Mouse (Mus musculus): ENCODE results near the gene Arid1b. TPM values are rescaled to one million over a fixed set of nuclear protein-coding genes. Genes with fewer than 3 reads are reported as not detected.
"Not testable (repeated sequence)": the region's sequence is repeated elsewhere in the genome, so short reads cannot be mapped to it uniquely, and the experiment has no call there.

Arid1b gene
- polyA plus RNA-seq, 1 experiment from 2014 or later: 2.2 TPM

- no peaks in the 10 kb centered on the region for H3K36me3 ChIP-seq (replicated peaks; ENCODE audit: insufficient read depth, low read length)
- peak overlapping the region; percentile 19; the same call in 1 of the 2 replicates for H3K4me2 ChIP-seq (ENCODE audit: low read depth, low read length)
- TF ChIP-seq EP300 (IDR thresholded peaks at IDR 0.05; ENCODE audit: low read depth) (no peak), CTCF (IDR thresholded peaks at IDR 0.05; ENCODE audit: low read depth) (no peak)
- H3K9me3 ChIP-seq (ENCODE audit: low read length): no peaks in the 10 kb centered on the region
- no peak overlapping the region for H3K4me3 ChIP-seq (ENCODE audit: low read depth, low read length)
- H3K27ac ChIP-seq (ENCODE audit: low read depth): 0 out of 2 replicates have a peak overlapping the region, but pooled peaks have one; percentile 34
- peaks cover 50% of the 10 kb centered on the region for H3K4me1 ChIP-seq (ENCODE audit: insufficient read depth)
- no peaks in the 10 kb centered on the region for H3K27me3 ChIP-seq (ENCODE audit: insufficient read depth, low read length)
- no peak for DNase-seq
- no peak overlapping the region for H3K9ac ChIP-seq (replicated peaks)
- ATAC-seq: peak; percentile 17
- 47% methylated on average over 16 of the region's 16 CpGs for WGBS (ENCODE audit: insufficient replicate concordance)
Observed at GRCm38 (mm10) chr17:5091490-5091889, 97.4 kb downstream of the Arid1b start.

DNA sequence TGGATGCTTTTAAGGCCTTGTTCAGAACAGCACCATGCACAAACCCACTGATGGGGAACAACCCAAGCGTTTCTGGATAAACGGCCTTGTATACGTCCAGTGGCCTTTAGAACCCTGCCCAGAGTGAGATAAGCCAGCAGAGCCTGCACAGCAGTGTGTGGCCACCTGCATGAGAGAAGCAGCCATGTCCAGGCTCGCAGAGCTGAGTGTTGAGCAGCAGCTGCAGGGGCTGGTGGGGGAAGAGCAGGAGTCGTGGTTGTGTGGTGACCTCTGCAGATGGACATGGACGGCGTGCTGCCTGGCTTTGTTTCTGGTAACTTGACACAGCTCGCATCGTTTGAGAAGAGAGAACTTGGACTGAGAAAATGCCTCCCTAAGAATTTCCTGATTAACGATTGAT lies 97.8 kb downstream of the Arid1b start:
- H3K4me1 ChIP-seq (ENCODE audit: insufficient read depth): peaks cover 52% of the 10 kb centered on the region
- H3K27me3 ChIP-seq (ENCODE audit: insufficient read depth, low read length): no peaks in the 10 kb centered on the region
- H3K9me3 ChIP-seq (ENCODE audit: low read length): no peaks in the 10 kb centered on the region
- peak; percentile 7; the same call in 1 of the 2 replicates for ATAC-seq
- 0 out of 2 replicates have a peak overlapping the region, but pooled peaks have one; percentile 34 for H3K27ac ChIP-seq (ENCODE audit: low read depth)
- no peak overlapping the region for H3K9ac ChIP-seq (replicated peaks)
- WGBS (ENCODE audit: insufficient replicate concordance): 53% methylated on average over 10 of the region's 10 CpGs
- no peak overlapping the region for H3K4me2 ChIP-seq (ENCODE audit: low read depth, low read length)
- no peak overlapping the region for H3K4me3 ChIP-seq (ENCODE audit: low read depth, low read length)
- no peaks in the 10 kb centered on the region for H3K36me3 ChIP-seq (replicated peaks; ENCODE audit: insufficient read depth, low read length)
- no peak for TF ChIP-seq CTCF (IDR thresholded peaks at IDR 0.05; ENCODE audit: low read depth)
- no peak for DNase-seq

GRCm38 (mm10) chr17:5093343-5093742 lies 99.2 kb downstream of the Arid1b start:
- peaks cover 60% of the 10 kb centered on the region for H3K4me1 ChIP-seq (ENCODE audit: insufficient read depth)
- H3K36me3 ChIP-seq (replicated peaks; ENCODE audit: insufficient read depth, low read length); H3K9ac ChIP-seq (replicated peaks): not testable (repeated sequence)

GRCm38 (mm10) chr17:5094636-5095035 lies 100.5 kb downstream of the Arid1b start:
- no peak overlapping the region for H3K4me2 ChIP-seq (ENCODE audit: low read depth, low read length)
- no peak for TF ChIP-seq CTCF (IDR thresholded peaks at IDR 0.05; ENCODE audit: low read depth)
- TF ChIP-seq EP300 (IDR thresholded peaks at IDR 0.05; ENCODE audit: low read depth): no peak
- peak; percentile 47 for ATAC-seq
- H3K4me1 ChIP-seq (ENCODE audit: insufficient read depth): peaks cover 60% of the 10 kb centered on the region
- H3K27me3 ChIP-seq (ENCODE audit: insufficient read depth, low read length): no peaks in the 10 kb centered on the region
- no peak overlapping the region for H3K4me3 ChIP-seq (ENCODE audit: low read depth, low read length)
- H3K9me3 ChIP-seq (ENCODE audit: low read length): no peaks in the 10 kb centered on the region
- peak overlapping the region; percentile 61; the same call in 1 of the 2 replicates for H3K27ac ChIP-seq (ENCODE audit: low read depth)
- 0 out of 2 replicates have a peak, but pooled peaks cover 2% of the 10 kb centered on the region for H3K36me3 ChIP-seq (replicated peaks; ENCODE audit: insufficient read depth, low read length)
- H3K9ac ChIP-seq (replicated peaks): no peak overlapping the region
- DNase-seq: peak; percentile 36
- WGBS (ENCODE audit: insufficient replicate concordance): 56% methylated on average over 5 of the region's 5 CpGs

More at GRCm38 (mm10) chr17:5093343-5093742, 99.2 kb downstream of the Arid1b start:
- not testable (repeated sequence) for H3K27ac ChIP-seq (ENCODE audit: low read depth); ATAC-seq; H3K27me3 ChIP-seq (ENCODE audit: insufficient read depth, low read length); H3K4me3 ChIP-seq (ENCODE audit: low read depth, low read length); H3K4me2 ChIP-seq (ENCODE audit: low read depth, low read length); H3K9me3 ChIP-seq (ENCODE audit: low read length)
- DNase-seq: peak; percentile 26
- WGBS (ENCODE audit: insufficient replicate concordance): 40% methylated on average over 2 of the region's 2 CpGs

DNA sequence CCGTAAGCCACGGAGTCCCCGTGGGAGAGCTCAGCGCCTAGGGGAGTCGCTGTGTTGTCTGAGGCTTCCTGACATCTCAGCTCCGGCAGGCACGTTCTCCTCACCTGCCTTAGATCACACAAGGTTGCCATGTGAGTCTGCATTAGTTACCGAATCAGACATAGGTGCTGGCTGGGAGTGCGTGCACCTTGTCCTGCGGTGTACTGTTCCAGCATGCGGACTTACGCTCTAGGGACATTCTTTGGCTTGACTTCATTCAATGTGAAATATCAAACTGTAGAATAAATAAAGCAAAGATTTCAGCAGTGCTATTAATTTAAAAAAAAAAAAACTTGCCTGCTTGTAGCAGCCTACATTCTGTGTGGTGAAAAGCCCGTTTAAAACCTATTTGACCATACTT lies 101.6 kb downstream of the Arid1b start:
- ATAC-seq (no peak), DNase-seq (no peak)
- Histone ChIP-seq H3K4me1 (ENCODE audit: insufficient read depth) (peaks cover 60% of the 10 kb centered on the region), H3K27ac (ENCODE audit: low read depth) (no peak overlapping the region), H3K4me2 (ENCODE audit: low read depth, low read length) (no peak overlapping the region), H3K36me3 (replicated peaks; ENCODE audit: insufficient read depth, low read length) (0 out of 2 replicates have a peak, but pooled peaks cover 2% of the 10 kb centered on the region), H3K9me3 (ENCODE audit: low read length) (no peaks in the 10 kb centered on the region), H3K9ac (replicated peaks) (no peak overlapping the region), H3K27me3 (ENCODE audit: insufficient read depth, low read length) (no peaks in the 10 kb centered on the region), H3K4me3 (ENCODE audit: low read depth, low read length) (no peak overlapping the region)
- TF ChIP-seq EP300 (IDR thresholded peaks at IDR 0.05; ENCODE audit: low read depth): no peak
- TF ChIP-seq CTCF (IDR thresholded peaks at IDR 0.05; ENCODE audit: low read depth): no peak
- 76% methylated on average over 13 of the region's 13 CpGs for WGBS (ENCODE audit: insufficient replicate concordance)

DNA sequence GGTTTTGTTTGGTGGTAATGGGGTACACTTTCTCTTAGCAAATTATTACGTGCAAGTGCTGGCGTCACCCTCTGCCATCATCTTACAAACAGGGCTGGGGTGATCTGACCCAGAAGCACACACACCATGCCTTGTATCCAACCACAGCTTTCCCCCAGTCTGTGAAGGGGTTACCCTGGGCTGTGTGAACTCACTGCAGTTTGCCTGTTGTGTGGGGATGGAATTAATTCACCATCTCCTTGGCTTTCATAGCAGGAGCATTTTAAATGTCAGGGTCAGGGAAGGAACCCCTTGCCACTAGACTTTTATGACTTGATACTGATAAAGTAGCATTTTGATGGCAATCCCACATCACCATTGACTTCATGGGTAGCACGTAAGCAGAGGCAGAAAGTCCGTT lies 102.9 kb downstream of the Arid1b start:
- Histone ChIP-seq H3K27me3 (ENCODE audit: insufficient read depth, low read length) (no peaks in the 10 kb centered on the region), H3K9ac (replicated peaks) (no peak overlapping the region), H3K36me3 (replicated peaks; ENCODE audit: insufficient read depth, low read length) (0 out of 2 replicates have a peak, but pooled peaks cover 2% of the 10 kb centered on the region), H3K9me3 (ENCODE audit: low read length) (no peaks in the 10 kb centered on the region), H3K4me3 (ENCODE audit: low read depth, low read length) (no peak overlapping the region), H3K4me2 (ENCODE audit: low read depth, low read length) (no peak overlapping the region), H3K27ac (ENCODE audit: low read depth) (no peak overlapping the region), H3K4me1 (ENCODE audit: insufficient read depth) (peaks cover 55% of the 10 kb centered on the region)
- DNase-seq (no peak), ATAC-seq (no peak)
- 91% methylated on average over 4 of the region's 4 CpGs for WGBS (ENCODE audit: insufficient replicate concordance)
- TF ChIP-seq EP300 (IDR thresholded peaks at IDR 0.05; ENCODE audit: low read depth): no peak
- TF ChIP-seq CTCF (IDR thresholded peaks at IDR 0.05; ENCODE audit: low read depth): no peak

All from liver, postnatal 0 days (tissue).